Mouse (Mus musculus) heart, postnatal 10 days (tissue): ENCODE measurements at regions not wholly inside any gene's neighbourhood (a gene's known extent, or its start where the extent isn't known, plus 50 kb on each side); places are given as distances from the start of the nearest gene placed in this dataset.

Experiments
- DNase-seq, 2 experiments: peaks; one replicate each; pipeline ENCODE4 v3.0.0; 2021
- intact Hi-C: fragments of 180-260 bp; cut with DNase I; formaldehyde crosslinking; loops from one replicate; pipeline ENCODE4 v1.15.1; 2025

GRCm38 (mm10) chr2:96234613-96235012, 83.4 kb upstream of the Lrrc4c start:
- DNase-seq, result peak in 1 of 2 experiments; percentile 2
- intact Hi-C loops, result loop anchor here (5.0 kb wide), 1 partner anchor 83 kb away; the partner anchor contains the start of gene Lrrc4c

- intact Hi-C loops, result loop anchor here (5.0 kb wide), 1 partner anchor 78 kb away; the partner anchor contains the start of gene Lrrc4c
Observed at GRCm38 (mm10) chr2:96239246-96239645, 78.7 kb upstream of the Lrrc4c start.

GRCm38 (mm10) chr2:96240543-96241090, 77.4 kb upstream of the Lrrc4c start:
- no peak for DNase-seq

More at GRCm38 (mm10) chr2:96239246-96239645, 78.7 kb upstream of the Lrrc4c start:
- no peak for DNase-seq

GRCm38 (mm10) chr2:96253661-96254060, 64.3 kb upstream of the Lrrc4c start:
- intact Hi-C loops, result no loop called here
- no peak for DNase-seq

More at GRCm38 (mm10) chr2:96240543-96241090, 77.4 kb upstream of the Lrrc4c start:
- intact Hi-C loops, result no loop called here

- intact Hi-C loops, result no loop called here
- no peak for DNase-seq
Observed at GRCm38 (mm10) chr2:96256491-96256890, 61.5 kb upstream of the Lrrc4c start.
